Mouse (Mus musculus) MEL (cell line): ENCODE measurements around the gene Sla2.

ENCODE experiments used
- CHD2 ChIP-seq: IDR thresholded peaks from 2 replicates; pipeline ENCODE4 v1.6.1; 2011; ENCODE audit warnings: low read length, improper control_type of control experiment
- CTCF ChIP-seq, 3 experiments: IDR thresholded peaks in 2 of 3; conservative IDR thresholded peaks in 1 of 3; 2 replicates each; pipeline ENCODE4 v1.5.1; 2011 to 2012; ENCODE audit warnings: low read length in 3 of 3, low read depth in 2 of 3, mild to moderate bottlenecking in 2 of 3, improper control_type of control experiment in 1 of 3, inconsistent platforms in 1 of 3, mixed read lengths in 1 of 3, moderate library complexity in 1 of 3; ENCODE audit not compliant: control insufficient read depth in 1 of 3, insufficient read depth in 1 of 3, poor library complexity in 1 of 3, severe bottlenecking in 1 of 3
- E2F4 ChIP-seq: IDR thresholded peaks from 2 replicates; pipeline ENCODE4 v1.6.1; 2011; ENCODE audit warnings: low read depth, low read length, improper control_type of control experiment, borderline replicate concordance
- EP300 ChIP-seq, 2 experiments: IDR thresholded peaks; 2 replicates each; pipeline ENCODE4 v1.6.1; 2011; ENCODE audit warnings: improper control_type of control experiment in 2 of 2, low read length in 2 of 2, low read depth in 1 of 2, mild to moderate bottlenecking in 1 of 2
- MAFK ChIP-seq: IDR thresholded peaks from 2 replicates; pipeline ENCODE4 v1.6.1; 2011; ENCODE audit warnings: low read depth, mild to moderate bottlenecking, low read length, improper control_type of control experiment, borderline replicate concordance
- MAZ ChIP-seq: IDR thresholded peaks from 2 replicates; pipeline ENCODE4 v1.6.1; 2012; ENCODE audit warnings: low read depth, mild to moderate bottlenecking, inconsistent platforms, low read length, improper control_type of control experiment
- MYC ChIP-seq: IDR thresholded peaks from 2 replicates; pipeline ENCODE4 v1.6.1; 2011; ENCODE audit warnings: low read depth, mild to moderate bottlenecking, low read length, improper control_type of control experiment, moderate library complexity
- POLR2A ChIP-seq, 2 experiments: IDR thresholded peaks; 2 replicates each; pipeline ENCODE4 v1.6.1; 2011 to 2012; ENCODE audit warnings: low read length in 2 of 2, mild to moderate bottlenecking in 2 of 2, control low read depth in 1 of 2, improper control_type of control experiment in 1 of 2, low read depth in 1 of 2, moderate library complexity in 1 of 2; ENCODE audit not compliant: control insufficient read depth in 1 of 2, insufficient read depth in 1 of 2, poor library complexity in 1 of 2
- TCF12 ChIP-seq: IDR thresholded peaks from 2 replicates; pipeline ENCODE4 v1.6.1; 2014; ENCODE audit warnings: low read depth, mild to moderate bottlenecking, inconsistent platforms, low read length, improper control_type of control experiment, moderate library complexity
- UBTF ChIP-seq: IDR thresholded peaks from 2 replicates; pipeline ENCODE4 v1.6.1; 2012; ENCODE audit warnings: low read depth, mild to moderate bottlenecking, inconsistent platforms, low read length, improper control_type of control experiment, moderate library complexity, borderline replicate concordance; ENCODE audit not compliant: insufficient read depth

DNA sequence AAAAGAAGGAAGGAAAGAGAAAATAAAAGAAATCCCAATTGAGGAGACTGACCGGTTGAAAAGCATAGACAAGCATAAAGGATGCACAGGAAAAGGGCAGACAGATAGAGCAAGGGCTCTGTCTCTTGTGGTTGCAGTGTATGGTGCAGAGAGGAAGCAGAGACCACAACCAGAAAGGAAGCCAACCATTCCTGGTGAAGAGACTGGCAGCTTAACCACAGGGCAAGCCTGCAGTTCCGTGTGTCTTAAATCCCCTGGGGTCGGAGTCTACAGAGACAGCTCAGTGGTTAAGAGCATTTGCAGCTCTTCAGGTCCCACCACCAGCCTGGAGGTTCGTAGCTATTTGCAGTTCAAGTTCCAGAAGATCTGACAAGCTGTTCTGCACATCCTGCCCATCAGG, 31.6 kb upstream of the Sla2 start:
- TF ChIP-seq MAZ (no peak), EP300 (IDR thresholded peaks at IDR 0.05; ENCODE audit: low read depth in 1 of 2, low read length in 2 of 2) (peak in 1 of 2 experiments; percentile 7; a peak in 1 of 4 replicates), MYC (no peak), CTCF (IDR thresholded peaks at IDR 0.05 in 2 of 3, conservative IDR thresholded peaks at IDR 0.05 in 1 of 3; ENCODE audit: control insufficient read depth in 1 of 3, insufficient read depth in 1 of 3, low read depth in 2 of 3, low read length in 3 of 3, poor library complexity in 1 of 3, severe bottlenecking in 1 of 3) (no peak), CHD2 (no peak), MAFK (no peak), UBTF (no peak), E2F4 (no peak), POLR2A (IDR thresholded peaks at IDR 0.05; ENCODE audit: control insufficient read depth in 1 of 2, insufficient read depth in 1 of 2, low read depth in 1 of 2, low read length in 2 of 2, poor library complexity in 1 of 2) (no peak), TCF12 (no peak)
